Mouse (Mus musculus): ENCODE data around the gene Haus5. TPM values are rescaled to one million over a fixed set of nuclear protein-coding genes. Genes with fewer than 3 reads are reported as not detected.

The Haus5 gene
- polyA plus RNA-seq, 1 experiment, result 32.1 TPM

DNA sequence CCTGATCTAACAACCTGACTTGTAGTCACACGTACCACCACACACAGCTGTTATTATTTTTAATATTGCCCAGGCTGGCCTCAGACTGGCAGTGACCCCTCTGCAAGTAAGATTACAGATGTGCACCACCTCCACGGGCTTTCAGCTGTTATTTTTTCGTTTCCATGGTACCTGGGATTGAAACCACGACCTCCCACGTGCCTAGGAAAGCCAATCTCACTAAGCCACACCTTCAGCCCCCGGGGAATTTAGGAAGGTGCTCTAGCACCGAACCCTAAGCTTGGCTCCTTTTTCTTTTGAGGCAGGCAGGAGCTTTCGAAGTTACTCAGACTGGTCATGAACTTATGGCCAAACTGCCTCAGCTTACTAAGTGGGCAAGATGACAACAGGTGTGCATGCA is 60.4 kb downstream of the Haus5 start:
- Histone ChIP-seq H3K4me1 (ENCODE audit: control insufficient read depth, insufficient read depth, low read length) (no peaks in the 10 kb centered on the region; the same call in 1 of the 2 replicates), H3K27ac (ENCODE audit: control insufficient read depth, insufficient read depth, low read depth, low read length, poor library complexity) (no peak overlapping the region), H3K4me3 (replicated peaks; ENCODE audit: control insufficient read depth, low read depth, low read length) (no peak overlapping the region)
- 42% methylated on average over 8 of the region's 8 CpGs for WGBS
- TF ChIP-seq CTCF (IDR thresholded peaks at IDR 0.05; ENCODE audit: control insufficient read depth, insufficient read depth, low read length), result no peak
- no peak for TF ChIP-seq POLR2A (IDR thresholded peaks at IDR 0.05; ENCODE audit: borderline replicate concordance, control insufficient read depth, low read depth, low read length)

Other genes with a start within 250 kb of the Haus5 start
- gene Hcst, start 245.1 kb downstream of the Haus5 start, polyA plus RNA-seq (2011; ENCODE audit: insufficient read depth, insufficient read length, low replicate concordance, missing spikeins), result 47.8 and 107 TPM in 2 replicates
- gene Nfkbid, start 243.3 kb downstream of the Haus5 start, polyA plus RNA-seq (2011; ENCODE audit: insufficient read depth, insufficient read length, low replicate concordance, missing spikeins), result 12.3 and 34.2 TPM in 2 replicates
- gene Aplp1, start 219.5 kb downstream of the Haus5 start, polyA plus RNA-seq (2011; ENCODE audit: insufficient read depth, insufficient read length, low replicate concordance, missing spikeins), result 6.2 TPM in 1 of 2 replicates, not detected in the other
- gene Kirrel2, start 207.3 kb downstream of the Haus5 start, polyA plus RNA-seq (2011; ENCODE audit: insufficient read depth, insufficient read length, low replicate concordance, missing spikeins), result 0.25 and 4.8 TPM in 2 replicates
- gene Nphs1, start 206.7 kb downstream of the Haus5 start, polyA plus RNA-seq (2011; ENCODE audit: insufficient read depth, insufficient read length, low replicate concordance, missing spikeins), result 1.5 TPM in 1 of 2 replicates, not detected in the other
- 1.9 and 3.1 TPM in 2 replicates for gene Prodh2, start 171.4 kb downstream of the Haus5 start, polyA plus RNA-seq (2011; ENCODE audit: insufficient read depth, insufficient read length, low replicate concordance, missing spikeins)
- gene Arhgap33, start 129.9 kb downstream of the Haus5 start, polyA plus RNA-seq (2011; ENCODE audit: insufficient read depth, insufficient read length, low replicate concordance, missing spikeins), result 45.1 and 61.6 TPM in 2 replicates
- 13.1 and 19.0 TPM in 2 replicates for gene Hspb6, start 112.8 kb downstream of the Haus5 start, polyA plus RNA-seq (2011; ENCODE audit: insufficient read depth, insufficient read length, low replicate concordance, missing spikeins)
- 4.2 and 12.8 TPM in 2 replicates for gene Proser3, start 112.7 kb downstream of the Haus5 start, polyA plus RNA-seq (2011; ENCODE audit: insufficient read depth, insufficient read length, low replicate concordance, missing spikeins)
- 22.2 and 47.7 TPM in 2 replicates for gene Lin37, start 105.2 kb downstream of the Haus5 start, polyA plus RNA-seq (2011; ENCODE audit: insufficient read depth, insufficient read length, low replicate concordance, missing spikeins)
- 28.8 and 71.1 TPM in 2 replicates for gene U2af1l4, start 101.7 kb downstream of the Haus5 start, polyA plus RNA-seq (2011; ENCODE audit: insufficient read depth, insufficient read length, low replicate concordance, missing spikeins)
- gene Gm49396, start 101.7 kb downstream of the Haus5 start, polyA plus RNA-seq (2011; ENCODE audit: insufficient read depth, insufficient read length, low replicate concordance, missing spikeins), result 7.6 and 11.0 TPM in 2 replicates
- gene Psenen, start 101.4 kb downstream of the Haus5 start, polyA plus RNA-seq (2011; ENCODE audit: insufficient read depth, insufficient read length, low replicate concordance, missing spikeins), result 50.7 and 98.9 TPM in 2 replicates
- 11.3 and 15.7 TPM in 2 replicates for gene Igflr1, start 99.6 kb downstream of the Haus5 start, polyA plus RNA-seq (2011; ENCODE audit: insufficient read depth, insufficient read length, low replicate concordance, missing spikeins)
- gene Kmt2b, start 76.3 kb downstream of the Haus5 start, polyA plus RNA-seq (2011; ENCODE audit: insufficient read depth, insufficient read length, low replicate concordance, missing spikeins), result 35.5 and 102 TPM in 2 replicates
- 3.1 TPM in 1 of 2 replicates, not detected in the other for gene Zbtb32, start 66.1 kb downstream of the Haus5 start, polyA plus RNA-seq (2011; ENCODE audit: insufficient read depth, insufficient read length, low replicate concordance, missing spikeins)
- 1.4 TPM in 1 of 2 replicates, not detected in the other for gene Upk1a, start 52.1 kb downstream of the Haus5 start, polyA plus RNA-seq (2011; ENCODE audit: insufficient read depth, insufficient read length, low replicate concordance, missing spikeins)
- gene Cox6b1, start 38.8 kb downstream of the Haus5 start, polyA plus RNA-seq (2011; ENCODE audit: insufficient read depth, insufficient read length, low replicate concordance, missing spikeins), result 443 and 613 TPM in 2 replicates
- not detected in 2 replicates for gene Etv2, start 29.1 kb downstream of the Haus5 start, polyA plus RNA-seq (2011; ENCODE audit: insufficient read depth, insufficient read length, low replicate concordance, missing spikeins)
- 24.9 and 25.2 TPM in 2 replicates for gene Rbm42, start 14.7 kb downstream of the Haus5 start, polyA plus RNA-seq (2011; ENCODE audit: insufficient read depth, insufficient read length, low replicate concordance, missing spikeins)
- gene Pmis2, start 6.6 kb upstream of the Haus5 start, polyA plus RNA-seq (2011; ENCODE audit: insufficient read depth, insufficient read length, low replicate concordance, missing spikeins), result not detected in 2 replicates
- gene 2200002J24Rik, start 33.9 kb upstream of the Haus5 start, polyA plus RNA-seq (2011; ENCODE audit: insufficient read depth, insufficient read length, low replicate concordance, missing spikeins), result not detected in 2 replicates
- 0.95 TPM in 1 of 2 replicates, not detected in the other for gene Atp4a, start 47.2 kb upstream of the Haus5 start, polyA plus RNA-seq (2011; ENCODE audit: insufficient read depth, insufficient read length, low replicate concordance, missing spikeins)
- gene Tmem147, start 64.5 kb upstream of the Haus5 start, polyA plus RNA-seq (2011; ENCODE audit: insufficient read depth, insufficient read length, low replicate concordance, missing spikeins), result 49.6 and 95.6 TPM in 2 replicates
- not detected in 2 replicates for gene Gapdhs, start 78.7 kb upstream of the Haus5 start, polyA plus RNA-seq (2011; ENCODE audit: insufficient read depth, insufficient read length, low replicate concordance, missing spikeins)
- gene Sbsn, start 86.5 kb upstream of the Haus5 start, polyA plus RNA-seq (2011; ENCODE audit: insufficient read depth, insufficient read length, low replicate concordance, missing spikeins), result 3.5 and 6.4 TPM in 2 replicates
- 3.1 TPM in 1 of 2 replicates, not detected in the other for gene Dmkn, start 98.8 kb upstream of the Haus5 start, polyA plus RNA-seq (2011; ENCODE audit: insufficient read depth, insufficient read length, low replicate concordance, missing spikeins)
- gene Krtdap, start 122.9 kb upstream of the Haus5 start, polyA plus RNA-seq (2011; ENCODE audit: insufficient read depth, insufficient read length, low replicate concordance, missing spikeins), result not detected in 2 replicates
- gene Ffar2, start 158.8 kb upstream of the Haus5 start, polyA plus RNA-seq (2011; ENCODE audit: insufficient read depth, insufficient read length, low replicate concordance, missing spikeins), result 3.6 and 18.3 TPM in 2 replicates
- not detected in 2 replicates for gene Ffar3, start 191.2 kb upstream of the Haus5 start, polyA plus RNA-seq (2011; ENCODE audit: insufficient read depth, insufficient read length, low replicate concordance, missing spikeins)
- gene Ffar1, start 196.6 kb upstream of the Haus5 start, polyA plus RNA-seq (2011; ENCODE audit: insufficient read depth, insufficient read length, low replicate concordance, missing spikeins), result 2.1 and 4.9 TPM in 2 replicates
- gene Cd22, start 215.3 kb upstream of the Haus5 start, polyA plus RNA-seq (2011; ENCODE audit: insufficient read depth, insufficient read length, low replicate concordance, missing spikeins), result 24.0 and 59.4 TPM in 2 replicates
- gene Mag, start 249.9 kb upstream of the Haus5 start, polyA plus RNA-seq (2011; ENCODE audit: insufficient read depth, insufficient read length, low replicate concordance, missing spikeins), result 1.1 and 7.2 TPM in 2 replicates

All from bone marrow, adult 2 months (tissue).